Mouse (Mus musculus): ENCODE measurements at regions not wholly inside any gene's neighbourhood (a gene's known extent, or its start where the extent isn't known, plus 50 kb on each side); places are given as distances from the start of the nearest gene placed in this dataset.

DNA sequence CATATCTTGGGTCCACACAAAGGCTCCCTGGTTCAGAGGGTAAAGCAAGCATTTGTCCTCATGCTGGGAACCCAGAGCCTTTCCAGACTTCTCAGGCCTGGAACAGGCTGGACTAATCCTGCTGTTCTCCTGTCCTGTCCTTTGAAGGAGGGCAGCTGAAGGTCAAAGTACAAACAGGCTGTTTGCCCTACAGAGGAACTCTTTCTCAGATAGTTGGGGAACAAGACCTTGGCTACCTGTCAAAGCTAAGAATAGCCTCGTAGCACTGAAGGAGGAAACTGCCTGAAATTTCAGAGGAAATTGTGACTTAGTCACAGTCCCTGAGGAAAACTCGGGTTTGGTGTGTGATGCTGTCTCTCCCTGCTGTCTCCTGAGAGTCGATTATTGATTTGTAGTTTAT is 245.6 kb upstream of the N4bp1 start:
- no peaks in the 10 kb centered on the region for H3K4me1 ChIP-seq (ENCODE audit: control insufficient read depth, insufficient read depth, low read length)
- H3K27ac ChIP-seq (ENCODE audit: control insufficient read depth, insufficient read depth, low read depth, low read length): peak overlapping the region; percentile 22; the same call in 1 of the 2 replicates
- no peak for TF ChIP-seq CTCF (IDR thresholded peaks at IDR 0.05; ENCODE audit: control insufficient read depth, insufficient read depth, insufficient replicate concordance, low read depth, low read length)
- no peak for TF ChIP-seq POLR2A (IDR thresholded peaks at IDR 0.05; ENCODE audit: control insufficient read depth, low read depth, low read length)
- H3K4me3 ChIP-seq (ENCODE audit: control insufficient read depth, low read depth, low read length): no peak overlapping the region
- H3K36me3 ChIP-seq (ENCODE audit: control insufficient read depth, insufficient read depth, low read length): no peaks in the 10 kb centered on the region
- H3K27me3 ChIP-seq (ENCODE audit: control insufficient read depth, insufficient read depth, low read length): no peaks in the 10 kb centered on the region

DNA sequence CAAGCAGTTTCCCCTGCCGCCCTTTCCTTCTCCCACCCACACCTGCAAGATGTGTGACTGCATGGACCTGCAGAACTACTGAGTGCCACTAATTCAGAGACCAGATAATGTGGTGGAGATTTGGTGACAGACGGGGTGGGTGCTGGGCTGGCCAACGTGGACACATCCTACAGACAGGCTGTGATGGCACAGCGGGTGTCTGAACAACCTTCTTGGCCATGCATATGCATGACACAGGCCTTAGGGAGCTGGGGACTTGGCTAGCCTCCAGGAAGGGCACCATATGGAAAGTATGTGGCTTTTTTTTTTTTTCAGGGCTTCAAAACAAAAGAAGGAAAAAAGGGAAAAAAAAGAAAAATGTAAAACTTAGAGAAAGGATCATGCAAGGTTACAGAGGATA is 243.5 kb upstream of the N4bp1 start:
- Histone ChIP-seq H3K36me3 (ENCODE audit: control insufficient read depth, insufficient read depth, low read length) (no peaks in the 10 kb centered on the region), H3K27ac (ENCODE audit: control insufficient read depth, insufficient read depth, low read depth, low read length) (no peak overlapping the region), H3K4me3 (ENCODE audit: control insufficient read depth, low read depth, low read length) (no peak overlapping the region), H3K27me3 (ENCODE audit: control insufficient read depth, insufficient read depth, low read length) (no peaks in the 10 kb centered on the region), H3K4me1 (ENCODE audit: control insufficient read depth, insufficient read depth, low read length) (no peaks in the 10 kb centered on the region)
- TF ChIP-seq POLR2A (IDR thresholded peaks at IDR 0.05; ENCODE audit: control insufficient read depth, low read depth, low read length): no peak
- no peak for TF ChIP-seq CTCF (IDR thresholded peaks at IDR 0.05; ENCODE audit: control insufficient read depth, insufficient read depth, insufficient replicate concordance, low read depth, low read length)

DNA sequence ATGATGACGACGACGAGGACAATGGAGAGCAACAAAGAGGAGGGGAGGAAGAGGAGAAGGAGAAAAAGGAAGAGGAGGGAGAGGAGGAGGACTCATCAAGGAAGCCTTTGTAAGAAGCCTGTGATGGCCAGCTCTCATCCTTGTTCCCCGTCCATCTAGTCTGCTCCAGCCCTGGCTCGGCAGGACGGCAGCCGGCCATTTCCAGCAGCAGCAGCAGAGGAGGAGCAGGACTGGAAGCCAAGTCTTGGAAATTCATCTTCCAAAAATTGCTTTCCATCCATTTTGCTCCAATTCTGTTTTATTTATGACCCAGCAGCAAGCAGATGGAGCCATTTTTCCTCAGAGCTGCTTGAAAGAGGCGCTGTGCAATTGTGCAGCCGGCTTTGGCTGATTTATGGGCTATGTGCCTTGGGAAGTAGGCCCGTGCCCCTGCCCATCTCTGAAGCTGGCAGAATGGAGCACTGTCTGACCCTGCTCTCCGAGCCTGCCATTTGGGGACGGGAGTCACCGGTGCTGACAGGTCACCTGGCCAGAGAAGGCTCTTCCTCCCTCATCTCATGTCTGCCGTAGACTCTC is 231.2 kb upstream of the N4bp1 start:
- no peaks in the 10 kb centered on the region for H3K27me3 ChIP-seq (ENCODE audit: control insufficient read depth, insufficient read depth, low read length)
- 0 out of 2 replicates have a peak, but pooled peaks cover 2% of the 10 kb centered on the region for H3K4me1 ChIP-seq (ENCODE audit: control insufficient read depth, insufficient read depth, low read length)
- no peak overlapping the region for H3K27ac ChIP-seq (ENCODE audit: control insufficient read depth, insufficient read depth, low read depth, low read length)
- no peaks in the 10 kb centered on the region for H3K36me3 ChIP-seq (ENCODE audit: control insufficient read depth, insufficient read depth, low read length)
- no peak overlapping the region for H3K4me3 ChIP-seq (ENCODE audit: control insufficient read depth, low read depth, low read length)
- TF ChIP-seq CTCF (IDR thresholded peaks at IDR 0.05; ENCODE audit: control insufficient read depth, insufficient read depth, insufficient replicate concordance, low read depth, low read length) (no peak), POLR2A (IDR thresholded peaks at IDR 0.05; ENCODE audit: control insufficient read depth, low read depth, low read length) (no peak)

DNA sequence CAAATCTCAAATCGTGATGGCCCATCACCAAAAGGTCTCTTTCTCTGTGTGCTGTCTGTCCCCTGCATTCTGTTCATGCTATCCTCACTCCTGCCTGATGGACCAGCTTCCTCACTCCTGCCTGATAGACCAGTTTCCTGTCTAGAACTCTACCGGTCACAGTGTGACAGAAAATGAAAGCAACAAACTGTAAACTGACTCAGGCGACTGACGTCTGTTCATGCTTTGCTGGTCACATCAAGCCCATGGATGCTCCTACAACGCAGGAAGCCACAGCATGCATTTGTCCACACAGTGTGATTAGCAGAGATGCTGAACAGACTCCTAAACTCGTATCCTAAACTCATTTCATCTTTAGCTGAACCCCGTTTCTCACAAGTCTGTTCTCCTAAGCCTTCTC is 227.3 kb upstream of the N4bp1 start:
- no peaks in the 10 kb centered on the region for H3K36me3 ChIP-seq (ENCODE audit: control insufficient read depth, insufficient read depth, low read length)
- no peaks in the 10 kb centered on the region for H3K4me1 ChIP-seq (ENCODE audit: control insufficient read depth, insufficient read depth, low read length)
- H3K4me3 ChIP-seq (ENCODE audit: control insufficient read depth, low read depth, low read length): no peak overlapping the region
- no peaks in the 10 kb centered on the region for H3K27me3 ChIP-seq (ENCODE audit: control insufficient read depth, insufficient read depth, low read length)
- TF ChIP-seq CTCF (IDR thresholded peaks at IDR 0.05; ENCODE audit: control insufficient read depth, insufficient read depth, insufficient replicate concordance, low read depth, low read length) (no peak), POLR2A (IDR thresholded peaks at IDR 0.05; ENCODE audit: control insufficient read depth, low read depth, low read length) (no peak)
- no peak overlapping the region for H3K27ac ChIP-seq (ENCODE audit: control insufficient read depth, insufficient read depth, low read depth, low read length)

DNA sequence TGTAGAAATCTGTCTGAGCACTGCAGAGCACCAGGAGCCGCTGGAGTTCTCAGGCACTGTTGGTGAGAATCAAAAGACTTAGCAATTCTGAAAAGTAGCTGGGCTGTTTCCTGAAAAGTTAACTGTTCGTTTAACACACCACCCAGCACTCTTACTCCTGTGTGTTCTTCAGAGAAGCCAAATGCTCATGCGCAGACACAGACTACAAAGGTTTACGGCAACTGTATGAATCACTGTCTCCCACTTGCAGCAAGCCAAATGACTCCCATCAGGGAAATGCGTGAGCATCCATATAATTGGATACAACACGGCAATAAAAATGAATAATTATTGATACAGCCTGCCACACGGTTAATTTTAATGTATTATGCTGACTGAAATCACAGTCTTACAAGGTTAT is 220.0 kb upstream of the N4bp1 start:
- TF ChIP-seq POLR2A (IDR thresholded peaks at IDR 0.05; ENCODE audit: control insufficient read depth, low read depth, low read length) (no peak), CTCF (IDR thresholded peaks at IDR 0.05; ENCODE audit: control insufficient read depth, insufficient read depth, insufficient replicate concordance, low read depth, low read length) (no peak)
- peaks cover 9% of the 10 kb centered on the region for H3K4me1 ChIP-seq (ENCODE audit: control insufficient read depth, insufficient read depth, low read length)
- H3K27ac ChIP-seq (ENCODE audit: control insufficient read depth, insufficient read depth, low read depth, low read length): no peak overlapping the region

DNA sequence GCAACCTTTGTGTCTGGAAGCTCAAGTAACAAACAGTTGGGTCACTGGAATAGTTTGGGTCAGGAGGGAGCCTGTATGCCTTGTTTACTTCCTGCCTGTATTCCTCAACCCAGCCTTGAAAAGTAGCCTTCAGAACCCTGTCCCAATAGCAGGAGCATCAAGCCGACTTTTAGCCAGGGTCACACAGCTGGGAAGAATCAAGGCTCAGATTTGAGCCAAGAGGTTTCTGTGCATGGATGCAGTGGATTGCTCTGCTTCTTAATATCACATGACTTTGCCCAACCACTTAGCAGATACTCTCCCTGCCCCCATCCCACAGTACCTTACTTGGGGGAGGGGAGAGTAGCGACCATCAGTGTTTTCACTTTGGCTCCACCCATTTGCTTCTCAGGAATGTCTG is 210.2 kb upstream of the N4bp1 start:
- TF ChIP-seq CTCF (IDR thresholded peaks at IDR 0.05; ENCODE audit: control insufficient read depth, insufficient read depth, insufficient replicate concordance, low read depth, low read length) (no peak), POLR2A (IDR thresholded peaks at IDR 0.05; ENCODE audit: control insufficient read depth, low read depth, low read length) (no peak)
- no peaks in the 10 kb centered on the region for H3K36me3 ChIP-seq (ENCODE audit: control insufficient read depth, insufficient read depth, low read length)
- H3K4me3 ChIP-seq (ENCODE audit: control insufficient read depth, low read depth, low read length): no peak overlapping the region
- no peaks in the 10 kb centered on the region for H3K27me3 ChIP-seq (ENCODE audit: control insufficient read depth, insufficient read depth, low read length)
- no peaks in the 10 kb centered on the region for H3K4me1 ChIP-seq (ENCODE audit: control insufficient read depth, insufficient read depth, low read length)
- no peak overlapping the region for H3K27ac ChIP-seq (ENCODE audit: control insufficient read depth, insufficient read depth, low read depth, low read length)

More for the DNA sequence above, 220.0 kb upstream of the N4bp1 start:
- no peaks in the 10 kb centered on the region for H3K27me3 ChIP-seq (ENCODE audit: control insufficient read depth, insufficient read depth, low read length)
- H3K36me3 ChIP-seq (ENCODE audit: control insufficient read depth, insufficient read depth, low read length): no peaks in the 10 kb centered on the region
- no peak overlapping the region for H3K4me3 ChIP-seq (ENCODE audit: control insufficient read depth, low read depth, low read length)

DNA sequence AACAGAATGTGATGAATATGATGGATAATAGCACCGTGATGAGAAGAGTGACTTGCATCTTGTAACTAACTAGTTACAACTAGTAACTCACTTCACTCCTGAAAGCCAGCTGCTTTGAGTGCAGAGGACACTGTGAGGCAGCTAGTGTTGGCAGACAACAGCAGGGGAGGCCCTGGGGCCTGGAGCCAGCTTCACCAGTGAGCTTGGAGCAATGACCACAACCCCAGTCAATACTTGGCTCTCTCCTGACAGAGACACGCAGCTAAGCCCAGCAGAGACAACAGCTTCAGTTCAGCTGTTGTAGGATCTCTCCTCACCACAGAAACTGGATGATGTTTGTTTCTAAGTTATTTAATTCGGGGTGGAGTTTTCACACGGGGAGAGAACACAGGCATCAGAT is 209.6 kb upstream of the N4bp1 start:
- no peak overlapping the region for H3K4me3 ChIP-seq (ENCODE audit: control insufficient read depth, low read depth, low read length)
- TF ChIP-seq POLR2A (IDR thresholded peaks at IDR 0.05; ENCODE audit: control insufficient read depth, low read depth, low read length): no peak
- TF ChIP-seq CTCF (IDR thresholded peaks at IDR 0.05; ENCODE audit: control insufficient read depth, insufficient read depth, insufficient replicate concordance, low read depth, low read length): no peak
- no peak overlapping the region for H3K27ac ChIP-seq (ENCODE audit: control insufficient read depth, insufficient read depth, low read depth, low read length)
- no peaks in the 10 kb centered on the region for H3K36me3 ChIP-seq (ENCODE audit: control insufficient read depth, insufficient read depth, low read length)
- H3K27me3 ChIP-seq (ENCODE audit: control insufficient read depth, insufficient read depth, low read length): no peaks in the 10 kb centered on the region
- H3K4me1 ChIP-seq (ENCODE audit: control insufficient read depth, insufficient read depth, low read length): no peaks in the 10 kb centered on the region

DNA sequence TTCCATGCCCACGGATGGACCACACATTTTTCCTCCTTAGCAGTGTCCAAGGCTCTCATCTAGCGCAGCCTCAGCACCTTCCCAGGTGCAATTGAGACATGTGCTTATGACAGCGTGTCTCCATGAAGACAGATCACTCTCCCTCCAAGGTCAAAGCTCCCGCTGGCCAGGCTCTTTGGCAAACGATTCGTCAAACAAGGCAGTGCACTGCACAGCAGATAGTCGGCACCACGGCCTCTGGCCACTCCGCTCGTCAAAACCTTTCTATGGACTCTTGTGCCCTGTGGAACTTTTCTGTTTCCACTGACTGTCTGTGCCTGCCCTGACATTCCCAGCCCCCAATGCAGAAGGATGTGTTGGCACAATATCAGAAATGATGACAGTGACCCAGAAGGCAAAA is 208.7 kb upstream of the N4bp1 start:
- no peak overlapping the region for H3K27ac ChIP-seq (ENCODE audit: control insufficient read depth, insufficient read depth, low read depth, low read length)
- H3K36me3 ChIP-seq (ENCODE audit: control insufficient read depth, insufficient read depth, low read length): no peaks in the 10 kb centered on the region
- no peak overlapping the region for H3K4me3 ChIP-seq (ENCODE audit: control insufficient read depth, low read depth, low read length)
- H3K27me3 ChIP-seq (ENCODE audit: control insufficient read depth, insufficient read depth, low read length): no peaks in the 10 kb centered on the region
- TF ChIP-seq POLR2A (IDR thresholded peaks at IDR 0.05; ENCODE audit: control insufficient read depth, low read depth, low read length) (no peak), CTCF (IDR thresholded peaks at IDR 0.05; ENCODE audit: control insufficient read depth, insufficient read depth, insufficient replicate concordance, low read depth, low read length) (no peak)
- H3K4me1 ChIP-seq (ENCODE audit: control insufficient read depth, insufficient read depth, low read length): no peaks in the 10 kb centered on the region
